Comparison of ENCODE assay signal across 19 mouse cellular contexts in genomic region chr9:31293208-31293607, GRCm38 (mm10). TPM values are rescaled to one million over a fixed set of nuclear protein-coding genes. Genes with fewer than 3 reads are reported as not detected.
DNase-seq lines count a peak whose midpoint lies in the region; ATAC-seq lines count a peak whose summit lies in the region.
"Had no signal": no experiment of that assay in that cellular context is flagged by ENCODE, and none has a peak within 500 bp of the region (broad histone marks: within the 10 kb centered on the region; RNA-seq: fewer than 3 reads in every experiment).

No protein-coding gene starts in this region.

- no peaks in the 10 kb centered on the region for H3K36me3 ChIP-seq in intestine, embryonic 15.5 days
- H3K36me3 ChIP-seq in intestine, embryonic 16.5 days (ENCODE audit: control insufficient read depth, insufficient read depth, low read length), result no peaks in the 10 kb centered on the region
- H3K36me3 ChIP-seq: embryonic facial prominence, embryonic 10.5 days; embryonic facial prominence, embryonic 12.5 days; forebrain, embryonic 15.5 days had no signal

- no peaks in the 10 kb centered on the region for H3K27me3 ChIP-seq in intestine, embryonic 15.5 days (replicated peaks)
- H3K27me3 ChIP-seq in intestine, embryonic 16.5 days (replicated peaks; ENCODE audit: control insufficient read depth, insufficient read depth, low read length), result no peaks in the 10 kb centered on the region
- H3K27me3 ChIP-seq: embryonic facial prominence, embryonic 12.5 days; forebrain, embryonic 13.5 days; forebrain, embryonic 15.5 days had no signal

- H3K4me1 ChIP-seq in intestine, embryonic 15.5 days (replicated peaks), result peaks cover 9% of the 10 kb centered on the region; the same call in 1 of the 2 replicates
- H3K4me1 ChIP-seq in intestine, embryonic 16.5 days (ENCODE audit: control insufficient read depth, insufficient read depth, low read length), result peaks cover 16% of the 10 kb centered on the region; the same call in 1 of the 2 replicates
- H3K4me1 ChIP-seq: embryonic facial prominence, embryonic 12.5 days had no signal

- H3K4me2 ChIP-seq in intestine, embryonic 15.5 days (replicated peaks), result no peak overlapping the region
- H3K4me2 ChIP-seq in intestine, embryonic 16.5 days (ENCODE audit: low read depth, low read length), result no peak overlapping the region
- H3K4me2 ChIP-seq: embryonic facial prominence, embryonic 12.5 days; forebrain, embryonic 13.5 days; forebrain, embryonic 15.5 days had no signal

- 68% methylated on average over 2 of the region's 2 CpGs for WGBS in intestine, embryonic 15.5 days
- WGBS in intestine, embryonic 16.5 days, result 76% methylated on average over 2 of the region's 2 CpGs
- 31% methylated on average over 2 of the region's 2 CpGs for WGBS in large intestine, adult 2 months

- peak; percentile 53 for DNase-seq in large intestine, adult 2 months (ENCODE audit: low read depth, low spot score)
- no peak for DNase-seq in kidney, adult 9 months
- no peak for DNase-seq in thymus, postnatal 4 days
- DNase-seq in right cerebral cortex, adult 2 months (ENCODE audit: low spot score in 2 of 2), result no peak
- DNase-seq: adrenal gland, adult 2 months; adrenal gland, postnatal 10 days; adrenal gland, postnatal 25 days; cerebellum, adult 11 months; cerebellum, adult 18-20 months; cerebellum, adult 8-10 months; cerebellum, adult 9-11 months; cerebellum, postnatal 14 days; cerebellum, postnatal 36 days had no signal

- no peak overlapping the region for H3K27ac ChIP-seq in intestine, embryonic 15.5 days
- H3K27ac ChIP-seq in intestine, embryonic 16.5 days (ENCODE audit: low read length), result peak overlapping the region; percentile 9; the same call in 1 of the 2 replicates
- H3K27ac ChIP-seq: embryonic facial prominence, embryonic 10.5 days; embryonic facial prominence, embryonic 12.5 days; forebrain, embryonic 13.5 days; forebrain, embryonic 15.5 days had no signal

- 0 out of 2 replicates have a peak, but pooled peaks have one; percentile 35 for ATAC-seq in intestine, embryonic 15.5 days
- ATAC-seq in intestine, embryonic 16.5 days, result peak; percentile 47; the same call in 1 of the 2 replicates
- ATAC-seq: forebrain, embryonic 13.5 days; forebrain, embryonic 15.5 days had no signal

- no peak overlapping the region for H3K4me3 ChIP-seq in intestine, embryonic 15.5 days (replicated peaks)
- H3K4me3 ChIP-seq in intestine, embryonic 16.5 days (ENCODE audit: low read length), result no peak overlapping the region
- H3K4me3 ChIP-seq: embryonic facial prominence, embryonic 10.5 days; embryonic facial prominence, embryonic 12.5 days; forebrain, embryonic 13.5 days; forebrain, embryonic 15.5 days had no signal

- no peak overlapping the region for H3K9ac ChIP-seq in intestine, embryonic 15.5 days
- H3K9ac ChIP-seq in intestine, embryonic 16.5 days (ENCODE audit: low read depth, low read length), result no peak overlapping the region
- H3K9ac ChIP-seq: embryonic facial prominence, embryonic 12.5 days; forebrain, embryonic 13.5 days; forebrain, embryonic 15.5 days had no signal

- H3K9me3 ChIP-seq in intestine, embryonic 15.5 days, result no peaks in the 10 kb centered on the region
- no peaks in the 10 kb centered on the region for H3K9me3 ChIP-seq in intestine, embryonic 16.5 days (ENCODE audit: control insufficient read depth, low read length)
- H3K9me3 ChIP-seq: embryonic facial prominence, embryonic 10.5 days; embryonic facial prominence, embryonic 12.5 days; forebrain, embryonic 13.5 days; forebrain, embryonic 15.5 days had no signal

RNA-seq across cellular contexts. Expression of gene Prdm10, which starts 12.9 kb away (rescaled TPM):
- 3.9 and 4.1 TPM in 2 replicates for polyA plus RNA-seq in intestine, embryonic 15.5 days (2015; fragmentation: Nextera tagmentation; extraction: Ambion mirVana)
- 3.5 and 4.2 TPM in 2 replicates for polyA plus RNA-seq in intestine, embryonic 16.5 days (2015; fragmentation: Nextera tagmentation; extraction: Ambion mirVana)
- polyA plus RNA-seq in large intestine, adult 2 months (2012; rRNA removed), result 3.7 and 8.5 TPM in 2 replicates
